Mouse (Mus musculus) hindbrain, embryonic 11.5 days (tissue): ENCODE data around the gene Mt1. TPM values are rescaled to one million over a fixed set of nuclear protein-coding genes. Genes with fewer than 3 reads are reported as not detected.

Source experiments
- ATAC-seq: fragments of 200-750 bp; cut with Nextera tagmentation; 2 replicates; pipeline ENCODE4 v1.8.0; 2017; ENCODE audit warnings: mild to moderate bottlenecking, moderate TSS enrichment, moderate library complexity; ENCODE audit not compliant: low FRiP score
- DNase-seq: peaks from one replicate; pipeline ENCODE4 v3.0.0-alpha.2; 2015; ENCODE audit warnings: low spot score
- H3K27ac ChIP-seq: fragments of 300-500 bp; sonication (generic); 2 replicates; pipeline ENCODE4 v1.5.1; 2014; ENCODE audit warnings: mild to moderate bottlenecking, low read depth, low read length
- H3K27me3 ChIP-seq: fragments of 300-500 bp; sonication (generic); 2 replicates; pipeline ENCODE4 v1.6.1; 2014; ENCODE audit warnings: mild to moderate bottlenecking, low read length, moderate library complexity, mixed read lengths; ENCODE audit not compliant: control insufficient read depth, insufficient read depth
- H3K36me3 ChIP-seq: fragments of 300-500 bp; sonication (generic); 2 replicates; pipeline ENCODE4 v1.6.1; 2014; ENCODE audit warnings: mild to moderate bottlenecking, low read length, moderate library complexity, mixed read lengths; ENCODE audit not compliant: control insufficient read depth, insufficient read depth
- H3K4me1 ChIP-seq: fragments of 300-500 bp; sonication (generic); replicated peaks from 2 replicates; pipeline ENCODE4 v1.6.1; 2014; ENCODE audit warnings: low read length, mixed read lengths; ENCODE audit not compliant: control insufficient read depth, insufficient read depth
- H3K4me2 ChIP-seq: fragments of 300-500 bp; sonication (generic); replicated peaks from 2 replicates; pipeline ENCODE4 v1.6.1; 2014; ENCODE audit warnings: mild to moderate bottlenecking, low read depth, low read length
- H3K4me3 ChIP-seq: fragments of 300-500 bp; sonication (generic); 2 replicates; pipeline ENCODE4 v1.5.1; 2014; ENCODE audit warnings: low read depth, low read length
- H3K9ac ChIP-seq: fragments of 300-500 bp; sonication (generic); 2 replicates; pipeline ENCODE4 v1.6.1; 2014; ENCODE audit warnings: low read depth, low read length
- H3K9me3 ChIP-seq: fragments of 300-500 bp; sonication (generic); 2 replicates; pipeline ENCODE4 v1.6.1; 2016; ENCODE audit warnings: low read length; ENCODE audit not compliant: control insufficient read depth
- WGBS: fragments of 180-500 bp; shearing (Covaris S2); extraction: QIAGEN DNeasy Blood & Tissue Kit; methylation state at CpG from one replicate; pipeline ENCODE4 v1.1.7; 2014; 5-methylcytosine and 5-hydroxymethylcytosine counted together
- polyA plus RNA-seq: library from polyadenylated mRNA; unstranded; fragments of >200 nt; fragmentation: Nextera tagmentation; extraction: Ambion mirVana; gene quantifications from 2 replicates; pipeline ENCODE4 v1.2.1, GENCODE M21; 2014

The Mt1 gene
- polyA plus RNA-seq, 1 experiment from 2014 or later, result 101 TPM

DNA sequence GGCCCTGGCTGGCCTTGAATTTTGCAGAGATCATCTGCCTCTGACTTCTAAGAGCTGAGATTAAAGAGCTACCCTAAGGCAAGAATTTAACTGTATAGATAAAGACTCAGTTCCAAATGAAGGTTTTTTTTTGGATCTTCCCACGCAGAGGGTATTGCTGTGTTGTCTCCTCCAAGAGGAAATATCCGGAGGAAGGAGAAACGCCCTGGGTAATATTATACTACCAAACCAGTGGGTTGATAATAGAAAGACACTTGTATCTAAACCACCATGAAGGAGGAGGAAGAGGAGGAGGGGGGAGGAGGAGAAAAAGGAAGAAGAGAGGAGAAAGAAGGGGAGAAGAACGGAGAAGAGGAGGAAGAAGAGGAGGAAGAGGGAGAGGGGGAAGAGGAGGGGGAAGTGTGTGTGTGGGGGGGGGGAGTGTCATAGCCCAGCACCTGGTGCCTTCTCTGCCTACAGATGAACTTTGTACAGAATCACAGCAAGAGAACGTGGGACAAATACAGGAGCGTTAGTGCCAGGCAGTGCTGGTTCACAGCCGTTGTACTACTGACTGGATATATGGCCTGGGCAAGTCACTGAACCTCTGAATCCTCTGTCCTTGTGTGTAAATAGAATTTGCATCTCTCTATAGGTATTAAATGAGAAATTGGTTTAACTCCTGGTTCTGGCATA is 1.0 kb upstream of the Mt1 start:
- WGBS, result 60% methylated on average over 7 of the region's 7 CpGs
- ATAC-seq (no peak), DNase-seq (no peak)
- Histone ChIP-seq H3K9ac (no peak overlapping the region), H3K4me2 (no peak overlapping the region), H3K9me3 (no peaks in the 10 kb centered on the region), H3K27me3 (peaks cover 70% of the 10 kb centered on the region), H3K4me1 (peaks cover 3% of the 10 kb centered on the region; the same call in 1 of the 2 replicates), H3K4me3 (no peak overlapping the region), H3K27ac (no peak overlapping the region), H3K36me3 (no peaks in the 10 kb centered on the region)

DNA sequence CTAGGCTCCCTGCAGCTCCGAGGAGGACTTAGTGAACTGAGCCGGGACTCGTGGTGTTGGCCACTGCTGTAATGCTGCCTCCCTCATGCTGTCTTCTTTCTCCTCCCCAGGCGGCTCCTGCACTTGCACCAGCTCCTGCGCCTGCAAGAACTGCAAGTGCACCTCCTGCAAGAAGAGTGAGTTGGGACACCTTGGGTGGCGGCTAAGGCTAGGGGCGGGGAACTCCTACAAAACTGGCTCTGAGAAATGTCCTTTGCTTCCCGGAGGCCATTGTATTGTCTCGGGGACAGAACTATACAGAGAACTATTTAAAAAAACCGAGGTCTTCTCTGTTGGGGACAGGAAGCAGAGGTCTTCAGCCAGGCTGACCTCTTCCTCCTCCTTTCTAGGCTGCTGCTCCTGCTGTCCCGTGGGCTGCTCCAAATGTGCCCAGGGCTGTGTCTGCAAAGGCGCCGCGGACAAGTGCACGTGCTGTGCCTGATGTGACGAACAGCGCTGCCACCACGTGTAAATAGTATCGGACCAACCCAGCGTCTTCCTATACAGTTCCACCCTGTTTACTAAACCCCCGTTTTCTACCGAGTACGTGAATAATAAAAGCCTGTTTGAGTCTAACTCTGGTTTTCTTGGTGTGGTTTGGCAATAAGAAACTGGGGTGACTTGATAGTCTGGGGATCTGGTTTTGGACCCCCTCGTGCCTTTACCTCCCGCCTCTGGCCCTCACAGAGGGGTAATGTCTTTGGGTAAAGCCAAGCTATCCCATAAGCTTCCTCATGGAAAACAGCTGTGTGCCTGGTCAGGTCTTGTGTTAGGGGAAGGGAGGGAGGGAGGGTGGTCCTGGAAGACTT is 1.1 kb downstream of the Mt1 start:
- H3K9ac ChIP-seq, result no peak overlapping the region
- peak overlapping the region; percentile 33 for H3K4me3 ChIP-seq
- ATAC-seq (0 out of 2 replicates have a peak, but pooled peaks have one; percentile 41), DNase-seq (peak; percentile 49)
- WGBS, result 3% methylated on average over 25 of the region's 25 CpGs
- H3K9me3 ChIP-seq, result no peaks in the 10 kb centered on the region
- H3K4me1 ChIP-seq, result peaks cover 3% of the 10 kb centered on the region; the same call in 1 of the 2 replicates
- H3K27me3 ChIP-seq, result peaks cover 69% of the 10 kb centered on the region
- no peaks in the 10 kb centered on the region for H3K36me3 ChIP-seq
- peak overlapping the region; percentile 54 for H3K4me2 ChIP-seq
- no peak overlapping the region for H3K27ac ChIP-seq

DNA sequence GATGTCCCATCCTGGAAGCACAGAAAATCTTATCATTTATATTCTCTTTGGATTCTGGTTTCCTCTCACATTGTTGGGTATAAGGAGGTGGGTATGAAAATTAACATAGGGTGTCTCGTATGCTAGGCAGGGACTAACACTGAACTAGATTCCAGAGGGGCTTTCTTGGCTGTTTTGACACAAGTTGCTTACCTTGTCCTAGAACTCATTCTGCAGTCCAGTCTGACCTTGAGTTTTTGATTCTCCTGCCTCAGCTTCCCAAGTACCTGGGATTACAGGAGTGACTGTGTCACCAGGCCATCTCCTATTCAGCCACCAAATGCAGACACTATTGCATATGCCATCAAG is 1.7 kb downstream of the Mt1 start:
- Histone ChIP-seq H3K4me1 (peaks cover 3% of the 10 kb centered on the region; the same call in 1 of the 2 replicates), H3K27me3 (peaks cover 72% of the 10 kb centered on the region), H3K9ac (no peak overlapping the region), H3K4me3 (no peak overlapping the region), H3K4me2 (no peak overlapping the region), H3K27ac (no peak overlapping the region), H3K9me3 (no peaks in the 10 kb centered on the region), H3K36me3 (no peaks in the 10 kb centered on the region)
- ATAC-seq (no peak), DNase-seq (no peak)
- 73% methylated on average over 1 of the region's 1 CpGs for WGBS

DNA sequence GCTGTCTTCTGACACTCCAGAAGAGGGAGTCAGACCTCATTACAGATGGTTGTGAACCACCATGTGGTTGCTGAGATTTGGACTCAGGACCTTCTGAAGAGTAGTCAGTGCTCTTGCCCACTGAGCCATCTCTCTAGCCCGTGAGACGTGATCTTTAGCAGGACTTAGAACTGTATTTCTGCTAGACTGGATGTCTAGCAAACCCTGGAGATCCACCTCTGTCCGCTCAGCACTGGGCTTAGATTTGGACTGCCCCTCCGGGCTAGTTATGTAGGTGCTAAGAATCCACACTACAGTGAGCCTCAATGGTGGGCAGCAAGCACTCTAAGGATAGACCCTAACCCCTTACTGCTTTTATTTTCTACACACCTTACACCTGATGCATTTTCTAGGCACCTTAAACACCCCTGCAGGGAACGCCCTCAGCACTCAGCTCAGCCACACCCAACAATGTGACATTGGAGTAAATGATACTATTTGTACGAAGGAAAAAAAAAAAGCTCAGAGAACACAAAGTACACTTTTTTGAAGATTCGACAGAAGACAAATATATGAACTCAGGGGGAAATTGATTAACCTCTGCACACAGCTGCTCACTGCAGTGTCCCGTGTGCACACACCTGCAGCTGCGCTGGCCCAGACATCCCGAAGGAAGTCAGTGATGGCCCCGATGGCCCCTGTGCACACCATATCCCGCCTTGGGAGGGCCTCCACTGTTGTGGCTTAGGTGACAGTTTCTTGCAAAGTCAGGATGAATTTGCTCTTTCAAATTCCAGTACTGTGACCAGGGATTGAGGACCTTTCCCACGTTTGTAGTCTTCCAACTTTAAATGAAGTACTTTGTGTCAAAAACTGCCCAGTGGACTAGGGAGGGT is 3.4 kb downstream of the Mt1 start:
- Histone ChIP-seq H3K9ac (no peak overlapping the region), H3K27ac (no peak overlapping the region), H3K27me3 (peaks cover 83% of the 10 kb centered on the region), H3K4me1 (peaks cover 3% of the 10 kb centered on the region; the same call in 1 of the 2 replicates), H3K4me2 (peak overlapping the region; percentile 23; the same call in 1 of the 2 replicates), H3K36me3 (no peaks in the 10 kb centered on the region), H3K9me3 (no peaks in the 10 kb centered on the region), H3K4me3 (no peak overlapping the region)
- ATAC-seq (no peak), DNase-seq (no peak)
- WGBS, result 66% methylated on average over 13 of the region's 13 CpGs

DNA sequence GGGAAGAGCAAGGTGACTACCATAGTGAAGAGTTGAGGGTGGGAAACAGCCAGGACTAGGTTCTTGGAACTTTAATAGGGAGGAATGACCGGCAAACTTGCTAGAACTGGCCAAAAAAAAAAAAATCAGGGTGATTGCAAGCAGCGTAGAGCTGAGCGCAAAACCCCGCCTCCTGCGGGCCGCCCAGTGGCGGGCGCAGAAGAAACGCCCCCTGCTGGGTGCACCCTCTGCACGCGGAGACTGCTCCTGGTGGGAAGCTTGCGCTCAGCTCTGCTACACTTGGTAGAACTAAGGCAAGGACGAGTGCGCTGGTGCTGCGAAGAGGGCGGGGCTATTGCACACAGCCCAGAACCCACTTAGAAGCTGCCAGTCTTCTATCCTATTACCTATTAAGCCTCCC is 4.2 kb downstream of the Mt1 start:
- Histone ChIP-seq H3K27ac (no peak overlapping the region), H3K9me3 (no peaks in the 10 kb centered on the region), H3K4me3 (no peak overlapping the region), H3K4me1 (peaks cover 3% of the 10 kb centered on the region; the same call in 1 of the 2 replicates), H3K27me3 (peaks cover 81% of the 10 kb centered on the region), H3K4me2 (peak overlapping the region; percentile 23; the same call in 1 of the 2 replicates), H3K36me3 (no peaks in the 10 kb centered on the region), H3K9ac (no peak overlapping the region)
- ATAC-seq (peak; percentile 44), DNase-seq (peak; percentile 78)
- under 1% methylated on average over 16 of the region's 16 CpGs for WGBS

DNA sequence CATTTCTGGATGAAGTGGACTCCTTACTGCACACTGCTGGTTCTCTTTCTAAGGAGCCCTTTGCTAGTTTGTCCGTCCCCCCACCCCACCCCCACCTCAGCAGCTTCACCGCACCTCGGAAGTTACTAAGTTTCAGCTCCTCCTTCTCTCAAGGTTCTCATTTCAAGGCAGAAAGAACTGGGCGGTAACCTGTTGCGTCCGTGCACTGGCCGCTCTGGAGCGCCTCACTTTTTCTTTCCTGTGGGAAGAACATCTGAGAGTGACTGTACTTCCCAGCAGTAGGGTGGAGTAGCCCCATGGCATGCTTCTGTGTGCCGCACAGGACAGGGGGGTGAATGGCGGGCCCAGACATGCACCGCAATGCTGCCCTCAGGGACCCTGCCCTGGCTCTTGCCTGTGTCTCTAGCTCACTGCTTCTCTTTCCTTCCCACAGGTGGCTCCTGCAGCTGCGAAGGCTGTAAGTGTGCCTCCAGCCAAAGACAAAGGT is 5.5 kb downstream of the Mt1 start:
- peaks cover 3% of the 10 kb centered on the region; the same call in 1 of the 2 replicates for H3K4me1 ChIP-seq

DNA sequence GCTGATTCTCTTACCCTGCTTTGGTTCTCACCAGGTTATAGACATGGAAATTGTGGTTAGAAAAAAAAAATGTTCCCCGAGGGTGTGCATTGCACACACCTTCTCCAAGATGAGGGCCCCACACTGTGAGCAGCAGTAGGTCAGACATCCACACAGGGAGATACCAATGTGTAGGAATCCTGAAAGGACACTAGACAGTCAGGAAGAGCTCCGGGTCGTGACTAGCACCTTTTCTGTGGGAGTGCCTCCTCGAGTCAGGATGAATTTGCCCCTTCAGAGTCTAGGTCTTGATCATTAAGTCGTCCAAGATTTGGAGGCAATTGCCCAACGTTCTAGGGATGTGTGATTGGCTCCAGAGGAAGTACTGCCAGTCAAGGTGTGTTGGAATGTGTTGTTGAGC is 6.9 kb downstream of the Mt1 start:
- Histone ChIP-seq H3K27me3 (peaks cover 59% of the 10 kb centered on the region), H3K9me3 (no peaks in the 10 kb centered on the region), H3K36me3 (no peaks in the 10 kb centered on the region), H3K9ac (no peak overlapping the region), H3K4me2 (no peak overlapping the region), H3K27ac (no peak overlapping the region), H3K4me1 (no peaks in the 10 kb centered on the region; the same call in 1 of the 2 replicates), H3K4me3 (no peak overlapping the region)
- DNase-seq, result peak; percentile 5
- WGBS, result 68% methylated on average over 6 of the region's 6 CpGs
- ATAC-seq, result no peak

More for the DNA sequence above, 5.5 kb downstream of the Mt1 start:
- peak; percentile 7 for DNase-seq
- ATAC-seq, result no peak
- no peaks in the 10 kb centered on the region for H3K36me3 ChIP-seq
- 16% methylated on average over 12 of the region's 12 CpGs for WGBS
- H3K4me3 ChIP-seq, result no peak overlapping the region
- no peak overlapping the region for H3K9ac ChIP-seq
- no peak overlapping the region for H3K4me2 ChIP-seq
- H3K27ac ChIP-seq, result no peak overlapping the region
- H3K9me3 ChIP-seq, result no peaks in the 10 kb centered on the region
- H3K27me3 ChIP-seq, result peaks cover 73% of the 10 kb centered on the region

DNA sequence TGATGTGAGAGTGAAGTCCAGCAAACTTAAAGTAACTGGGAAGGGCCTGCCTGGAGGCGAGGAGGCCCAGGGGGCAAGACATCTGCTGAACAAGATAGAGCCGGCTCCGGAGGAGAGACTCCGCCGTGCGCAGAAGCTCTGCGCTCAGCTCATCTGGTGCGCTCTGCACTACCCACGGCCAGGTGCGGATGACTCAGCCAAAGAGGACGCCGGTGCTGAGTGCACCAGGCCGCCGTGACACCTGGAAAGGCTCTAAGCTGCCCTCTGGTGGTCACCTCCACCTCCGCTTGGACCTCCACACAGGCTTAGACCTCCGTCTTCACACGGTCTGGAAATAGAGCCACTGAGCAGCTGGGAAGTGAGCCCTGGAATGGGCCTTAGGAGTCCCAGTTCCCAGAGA is 7.7 kb downstream of the Mt1 start:
- 7% methylated on average over 17 of the region's 17 CpGs for WGBS
- H3K4me1 ChIP-seq, result peaks cover 3% of the 10 kb centered on the region; the same call in 1 of the 2 replicates

More for the DNA sequence above, 7.7 kb downstream of the Mt1 start:
- Histone ChIP-seq H3K4me2 (0 out of 2 replicates have a peak overlapping the region, but pooled peaks have one; percentile 5), H3K27me3 (peaks cover 57% of the 10 kb centered on the region), H3K9me3 (no peaks in the 10 kb centered on the region), H3K36me3 (no peaks in the 10 kb centered on the region), H3K4me3 (no peak overlapping the region), H3K9ac (no peak overlapping the region), H3K27ac (no peak overlapping the region)
- DNase-seq (peak; percentile 68), ATAC-seq (peak; percentile 44)
